27 mouse cellular contexts compared by ENCODE assay signal in genomic region chr2:46302627-46303026, GRCm38 (mm10).
A peak's percentile ranks its signal among the peaks of the same experiment; 100 is the strongest.
DNase-seq lines count a peak whose midpoint lies in the region; ATAC-seq and TF ChIP-seq lines count a peak whose summit lies in the region.
"Had no signal": no experiment of that assay in that cellular context is flagged by ENCODE, and none has a peak within 500 bp of the region (broad histone marks: within the 10 kb centered on the region; RNA-seq: fewer than 3 reads in every experiment).

No protein-coding gene starts in this region.

- no peaks in the 10 kb centered on the region for H3K79me2 ChIP-seq in MEL (ENCODE audit: control insufficient read depth, insufficient read depth, low read length, poor library complexity)

- H3K27ac ChIP-seq in MEL (ENCODE audit: control insufficient read depth, low read depth, low read length), result peak overlapping the region; percentile 63
- H3K27ac ChIP-seq in midbrain, embryonic 15.5 days, result no peak overlapping the region
- H3K27ac ChIP-seq: embryonic facial prominence, embryonic 12.5 days; hindbrain, embryonic 13.5 days; intestine, embryonic 15.5 days; limb, embryonic 15.5 days; liver, embryonic 14.5 days; midbrain, embryonic 10.5 days had no signal

- peaks cover 0 to 17% of the 10 kb centered on the region in 2 experiments; a peak in 2 of 4 replicates for H3K36me3 ChIP-seq in MEL (ENCODE audit: control insufficient read depth in 1 of 2, insufficient read depth in 2 of 2, low read length in 2 of 2)
- no peaks in the 10 kb centered on the region for H3K36me3 ChIP-seq in midbrain, embryonic 15.5 days (replicated peaks)
- H3K36me3 ChIP-seq: embryonic facial prominence, embryonic 12.5 days; heart, embryonic 12.5 days; hindbrain, embryonic 13.5 days; intestine, embryonic 15.5 days; limb, embryonic 15.5 days; midbrain, embryonic 10.5 days had no signal

- peak; percentile 70 to 83 for TF ChIP-seq EP300 in MEL (IDR thresholded peaks at IDR 0.05; ENCODE audit: low read depth in 1 of 2, low read length in 2 of 2)

- DNase-seq in CD4-positive helper T cell, adult 2 months (ENCODE audit: low read depth, low spot score), result peak; percentile 12
- DNase-seq in MEL (ENCODE audit: low read depth, low spot score), result peak; percentile 66
- DNase-seq in induced T-regulatory cell, adult 2 months (ENCODE audit: low read depth), result peak; percentile 47
- DNase-seq in left cerebral cortex, postnatal 36 days (ENCODE audit: low spot score in 2 of 2), result no peak
- no peak for DNase-seq in kidney, adult 11 months
- DNase-seq in adrenal gland, postnatal 14 days, result no peak
- DNase-seq: cerebellum, adult 11-12 months; cerebellum, postnatal 10 days; forebrain, postnatal 0 days; gastrocnemius, postnatal 14 days; heart, adult 18-20 months; heart, postnatal 14 days; kidney, postnatal 4 days; left cerebral cortex, postnatal 4 days; lung, embryonic 14.5 days; lung, postnatal 36 days; right cerebral cortex, postnatal 14 days; spleen, adult 18-20 months; thymus, postnatal 14 days had no signal

- no peak for TF ChIP-seq CTCF in MEL (IDR thresholded peaks at IDR 0.05 in 2 of 3, conservative IDR thresholded peaks at IDR 0.05 in 1 of 3; ENCODE audit: control insufficient read depth in 1 of 3, insufficient read depth in 1 of 3, low read depth in 2 of 3, low read length in 3 of 3, poor library complexity in 1 of 3, severe bottlenecking in 1 of 3)

- no peak overlapping the region for H3K9ac ChIP-seq in MEL (ENCODE audit: control insufficient read depth, low read depth, low read length, poor library complexity, severe bottlenecking)
- no peak overlapping the region for H3K9ac ChIP-seq in midbrain, embryonic 15.5 days
- H3K9ac ChIP-seq: embryonic facial prominence, embryonic 12.5 days; forebrain, postnatal 0 days; heart, embryonic 12.5 days; hindbrain, embryonic 13.5 days; intestine, embryonic 15.5 days; limb, embryonic 15.5 days; liver, embryonic 14.5 days; lung, embryonic 14.5 days had no signal

- H3K9me3 ChIP-seq in MEL (replicated peaks; ENCODE audit: insufficient read depth, low read length), result no peaks in the 10 kb centered on the region
- no peaks in the 10 kb centered on the region for H3K9me3 ChIP-seq in midbrain, embryonic 15.5 days
- H3K9me3 ChIP-seq: embryonic facial prominence, embryonic 12.5 days; heart, embryonic 12.5 days; hindbrain, embryonic 13.5 days; intestine, embryonic 15.5 days; limb, embryonic 15.5 days; midbrain, embryonic 10.5 days had no signal

- no peak overlapping the region for H3K4me2 ChIP-seq in midbrain, embryonic 15.5 days
- H3K4me2 ChIP-seq: embryonic facial prominence, embryonic 12.5 days; heart, embryonic 12.5 days; hindbrain, embryonic 13.5 days; intestine, embryonic 15.5 days; limb, embryonic 15.5 days; lung, embryonic 14.5 days had no signal

- 83% methylated on average over 1 of the region's 1 CpGs for WGBS in midbrain, embryonic 15.5 days

- no peaks in the 10 kb centered on the region for H3K27me3 ChIP-seq in MEL (ENCODE audit: control insufficient read depth in 1 of 2, insufficient read depth in 2 of 2, low read length in 2 of 2)
- H3K27me3 ChIP-seq in midbrain, embryonic 15.5 days (replicated peaks), result no peaks in the 10 kb centered on the region
- H3K27me3 ChIP-seq: embryonic facial prominence, embryonic 12.5 days; heart, embryonic 12.5 days; hindbrain, embryonic 13.5 days; intestine, embryonic 15.5 days; limb, embryonic 15.5 days had no signal

- intact Hi-C loops in left cerebral cortex, postnatal 36 days (cut with DNase I), result no loop called here

- peaks cover 5 to 16% of the 10 kb centered on the region in 2 experiments for H3K4me1 ChIP-seq in MEL (ENCODE audit: control insufficient read depth in 1 of 2, insufficient read depth in 2 of 2, low read length in 2 of 2)
- H3K4me1 ChIP-seq in midbrain, embryonic 15.5 days, result no peaks in the 10 kb centered on the region
- H3K4me1 ChIP-seq: embryonic facial prominence, embryonic 12.5 days; heart, embryonic 12.5 days; hindbrain, embryonic 13.5 days; intestine, embryonic 15.5 days; limb, embryonic 15.5 days; midbrain, embryonic 10.5 days had no signal

- no peak for TF ChIP-seq RAD21 in MEL (IDR thresholded peaks at IDR 0.05; ENCODE audit: low read depth, low read length)

- H3K4me3 ChIP-seq in MEL (ENCODE audit: control insufficient read depth in 1 of 2, insufficient read depth in 1 of 2, low read depth in 2 of 2, low read length in 2 of 2), result no peak overlapping the region
- no peak overlapping the region for H3K4me3 ChIP-seq in midbrain, embryonic 15.5 days
- H3K4me3 ChIP-seq: embryonic facial prominence, embryonic 12.5 days; heart, embryonic 12.5 days; hindbrain, embryonic 13.5 days; intestine, embryonic 15.5 days; limb, embryonic 15.5 days; midbrain, embryonic 10.5 days had no signal

- no peak for ATAC-seq in midbrain, embryonic 15.5 days (replicated peaks)
- ATAC-seq: forebrain, postnatal 0 days; intestine, embryonic 15.5 days had no signal

- no peak for TF ChIP-seq POLR2A in MEL (IDR thresholded peaks at IDR 0.05; ENCODE audit: control insufficient read depth in 1 of 2, insufficient read depth in 1 of 2, low read depth in 1 of 2, low read length in 2 of 2, poor library complexity in 1 of 2)

TF ChIP-seq in MEL, 35 proteins besides CTCF, POLR2A, EP300 and RAD21:
- TF ChIP-seq USF2 (IDR thresholded peaks at IDR 0.05; ENCODE audit: borderline replicate concordance in 1 of 2, insufficient read depth in 1 of 2, low read depth in 1 of 2, low read length in 2 of 2) (no peak), HCFC1 (IDR thresholded peaks at IDR 0.05; ENCODE audit: low read depth, low read length) (0 out of 2 replicates have a peak, but pooled peaks have one; percentile 26), GABPA (IDR thresholded peaks at IDR 0.05; ENCODE audit: low read depth, low read length) (0 out of 2 replicates have a peak, but pooled peaks have one; percentile 10), ZMIZ1 (IDR thresholded peaks at IDR 0.05; ENCODE audit: low read depth, low read length) (no peak), GATA1 (IDR thresholded peaks at IDR 0.05; ENCODE audit: low read depth, low read length) (peak; percentile 75; the same call in 1 of the 2 replicates), NRF1 (IDR thresholded peaks at IDR 0.05; ENCODE audit: insufficient read depth, low read depth, low read length, poor library complexity, severe bottlenecking) (no peak), MYB (IDR thresholded peaks at IDR 0.05; ENCODE audit: low read depth, low read length) (peak; percentile 69; the same call in 1 of the 2 replicates), MYC (IDR thresholded peaks at IDR 0.05; ENCODE audit: low read depth, low read length) (peak; percentile 59; the same call in 1 of the 2 replicates), POLR2AphosphoS2 (IDR thresholded peaks at IDR 0.05; ENCODE audit: low read length) (no peak), SIN3A (IDR thresholded peaks at IDR 0.05; ENCODE audit: low read length) (no peak), ZC3H11A (IDR thresholded peaks at IDR 0.05; ENCODE audit: low read depth, low read length) (no peak), MEF2A (IDR thresholded peaks at IDR 0.05; ENCODE audit: extremely low read depth, insufficient replicate concordance, low read depth, low read length, poor library complexity, severe bottlenecking) (no peak), CHD1 (IDR thresholded peaks at IDR 0.05; ENCODE audit: low read depth, low read length) (no peak), TCF12 (IDR thresholded peaks at IDR 0.05; ENCODE audit: low read depth, low read length) (peak; percentile 37; the same call in 1 of the 2 replicates), SMC3 (IDR thresholded peaks at IDR 0.05; ENCODE audit: low read depth, low read length) (no peak), MAX (IDR thresholded peaks at IDR 0.05; ENCODE audit: low read length) (peak; percentile 26; the same call in 1 of the 2 replicates), POLR2AphosphoS5 (IDR thresholded peaks at IDR 0.05; ENCODE audit: borderline replicate concordance, low read depth, low read length) (no peak), MXI1 (IDR thresholded peaks at IDR 0.05; ENCODE audit: low read depth, low read length) (no peak), BHLHE40 (IDR thresholded peaks at IDR 0.05; ENCODE audit: borderline replicate concordance, low read depth, low read length) (no peak; the same call in 1 of the 2 replicates), ETS1 (IDR thresholded peaks at IDR 0.05; ENCODE audit: low read depth, low read length) (peak; percentile 65), USF1 (IDR thresholded peaks at IDR 0.05; ENCODE audit: low read depth, low read length) (no peak), ZKSCAN1 (IDR thresholded peaks at IDR 0.05; ENCODE audit: low read depth, low read length) (no peak), CHD2 (IDR thresholded peaks at IDR 0.05; ENCODE audit: low read length) (no peak), ELF1 (IDR thresholded peaks at IDR 0.05; ENCODE audit: low read depth, low read length) (peak; percentile 35; the same call in 1 of the 2 replicates), RCOR1 (IDR thresholded peaks at IDR 0.05; ENCODE audit: low read depth, low read length) (no peak), E2F4 (IDR thresholded peaks at IDR 0.05; ENCODE audit: borderline replicate concordance, low read depth, low read length) (no peak)

Comparison
In these comparisons a context has a peak if more than half of its experiments do, and no peak if none do; other contexts are left out.
1. DNase-seq: peak in CD4-positive helper T cell, adult 2 months (single experiment), MEL (single experiment) and induced T-regulatory cell, adult 2 months (single experiment); none in left cerebral cortex, postnatal 36 days (0 of 2), kidney, adult 11 months (single experiment) and adrenal gland, postnatal 14 days (single experiment).